Mouse (Mus musculus) heart, embryonic 15.5 days (tissue): ENCODE results near the gene Aldh3b1. TPM values are rescaled to one million over a fixed set of nuclear protein-coding genes. Genes with fewer than 3 reads are reported as not detected.

Experiments
- ATAC-seq: fragments of 200-750 bp; cut with Nextera tagmentation; replicated peaks from 2 replicates; pipeline ENCODE4 v1.8.0; 2017; ENCODE audit warnings: low read depth, moderate TSS enrichment; ENCODE audit not compliant: insufficient number of reproducible peaks, insufficient read depth, low FRiP score
- H3K27ac ChIP-seq: fragments of 300-500 bp; sonication (generic); 2 replicates; pipeline ENCODE4 v1.5.1; 2015; ENCODE audit warnings: mild to moderate bottlenecking, inconsistent platforms
- H3K27me3 ChIP-seq: fragments of 300-500 bp; sonication (generic); 2 replicates; pipeline ENCODE4 v1.6.1; 2015; ENCODE audit warnings: inconsistent platforms
- H3K36me3 ChIP-seq: fragments of 300-500 bp; sonication (generic); 2 replicates; pipeline ENCODE4 v1.6.1; 2015; ENCODE audit warnings: mild to moderate bottlenecking, inconsistent platforms
- H3K4me1 ChIP-seq: fragments of 300-500 bp; sonication (generic); replicated peaks from 2 replicates; pipeline ENCODE4 v1.6.1; 2015; ENCODE audit warnings: inconsistent platforms
- H3K4me2 ChIP-seq: fragments of 300-500 bp; sonication (generic); 2 replicates; pipeline ENCODE4 v1.6.1; 2015; ENCODE audit warnings: inconsistent platforms, mild to moderate bottlenecking, moderate library complexity
- H3K4me3 ChIP-seq: fragments of 300-500 bp; sonication (generic); 2 replicates; pipeline ENCODE4 v1.5.1; 2015; ENCODE audit warnings: mild to moderate bottlenecking, inconsistent platforms
- H3K9ac ChIP-seq: fragments of 300-500 bp; sonication (generic); 2 replicates; pipeline ENCODE4 v1.6.1; 2015; ENCODE audit warnings: mild to moderate bottlenecking, inconsistent platforms
- H3K9me3 ChIP-seq: fragments of 300-500 bp; sonication (generic); replicated peaks from 2 replicates; pipeline ENCODE4 v1.6.1; 2016; ENCODE audit warnings: inconsistent platforms
- WGBS: fragments of 180-500 bp; shearing (Covaris S2); methylation state at CpG from one replicate; pipeline ENCODE4 v1.1.7; 2015; ENCODE audit warnings: mixed read lengths; 5-methylcytosine and 5-hydroxymethylcytosine counted together
- polyA plus RNA-seq: library from polyadenylated mRNA; unstranded; fragments of >200 nt; fragmentation: Nextera tagmentation; extraction: Ambion mirVana; gene quantifications from 2 replicates; pipeline ENCODE4 v1.2.1, GENCODE M21; 2015

The Aldh3b1 gene
- polyA plus RNA-seq, 1 experiment from 2014 or later, result 1.6 TPM

DNA sequence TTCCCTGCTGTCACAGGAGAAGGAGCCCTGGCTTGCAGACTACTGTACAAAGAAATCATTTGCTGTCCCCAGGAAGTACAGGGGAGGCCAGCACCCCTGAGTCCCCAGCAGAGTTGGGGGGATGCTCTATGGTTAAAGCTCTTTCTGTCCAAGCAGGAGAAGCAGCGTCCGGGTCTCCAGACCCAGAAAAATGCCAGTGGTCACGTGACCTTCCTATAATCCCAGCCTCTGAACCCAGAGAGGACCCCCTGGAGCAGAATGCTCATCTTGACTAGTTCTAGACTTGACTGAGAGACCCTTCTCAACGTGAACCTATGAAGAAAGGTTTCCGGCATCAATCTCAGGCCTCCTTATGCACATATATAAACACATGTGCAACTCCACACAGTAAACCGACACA is 3.7 kb downstream of the Aldh3b1 start:
- Histone ChIP-seq H3K36me3 (no peaks in the 10 kb centered on the region), H3K27me3 (no peaks in the 10 kb centered on the region), H3K4me1 (peaks cover 42% of the 10 kb centered on the region), H3K4me3 (no peak overlapping the region), H3K9ac (no peak overlapping the region), H3K4me2 (no peak overlapping the region), H3K27ac (no peak overlapping the region), H3K9me3 (no peaks in the 10 kb centered on the region)
- ATAC-seq, result no peak
- 77% methylated on average over 6 of the region's 6 CpGs for WGBS

DNA sequence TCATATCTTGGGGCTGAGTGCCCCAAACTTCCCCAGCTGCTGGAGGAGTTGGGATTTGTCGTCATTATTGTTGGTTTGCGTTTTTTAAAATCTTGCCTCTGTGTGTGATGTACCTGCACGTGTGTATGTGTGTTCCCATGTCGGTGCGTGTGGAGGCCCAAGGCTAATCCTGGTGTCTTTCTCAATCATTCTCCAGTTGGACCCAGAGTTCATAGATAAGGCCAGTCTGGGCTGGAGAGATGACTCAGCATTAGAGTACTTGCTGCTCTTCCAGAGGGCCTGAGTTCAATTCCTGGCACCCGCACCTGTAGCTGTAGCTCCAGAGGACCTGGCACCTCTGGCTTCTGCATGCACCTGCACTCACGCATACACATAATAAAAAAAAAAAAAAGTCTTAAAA is 4.7 kb downstream of the Aldh3b1 start:
- Histone ChIP-seq H3K27ac (no peak overlapping the region), H3K9me3 (no peaks in the 10 kb centered on the region), H3K4me3 (no peak overlapping the region), H3K36me3 (no peaks in the 10 kb centered on the region), H3K9ac (no peak overlapping the region), H3K4me2 (no peak overlapping the region), H3K4me1 (peaks cover 32% of the 10 kb centered on the region), H3K27me3 (no peaks in the 10 kb centered on the region)
- 94% methylated on average over 7 of the region's 7 CpGs for WGBS
- ATAC-seq, result no peak

DNA sequence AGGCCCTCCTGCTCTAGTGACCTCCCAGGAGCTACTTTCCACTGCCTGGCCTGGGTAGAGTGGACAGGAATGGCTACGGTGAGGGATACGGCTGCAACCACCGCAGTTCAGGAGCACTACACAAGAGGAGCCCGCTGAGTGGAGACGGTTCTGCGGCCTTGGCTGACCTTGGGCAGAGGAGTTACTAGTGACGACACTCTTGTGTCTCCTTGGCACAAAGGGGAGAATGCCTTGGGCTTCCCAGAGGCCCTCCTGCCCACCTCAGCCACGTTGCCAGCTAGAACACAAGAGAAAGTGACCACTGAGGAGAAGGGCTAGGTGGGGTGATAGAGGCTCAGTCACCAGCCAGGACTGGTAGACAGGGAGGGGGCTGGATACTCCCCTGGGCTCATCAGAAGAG is 5.4 kb downstream of the Aldh3b1 start:
- H3K9me3 ChIP-seq, result no peaks in the 10 kb centered on the region
- H3K4me2 ChIP-seq, result no peak overlapping the region
- no peak overlapping the region for H3K4me3 ChIP-seq
- ATAC-seq, result no peak
- no peaks in the 10 kb centered on the region for H3K27me3 ChIP-seq
- WGBS, result 68% methylated on average over 8 of the region's 8 CpGs
- no peak overlapping the region for H3K9ac ChIP-seq
- H3K4me1 ChIP-seq, result peaks cover 25% of the 10 kb centered on the region
- H3K27ac ChIP-seq, result peak overlapping the region; percentile 51; the same call in 1 of the 2 replicates
- no peaks in the 10 kb centered on the region for H3K36me3 ChIP-seq

- Histone ChIP-seq H3K4me3 (no peak overlapping the region), H3K27ac (peak overlapping the region; percentile 51), H3K4me2 (no peak overlapping the region), H3K36me3 (no peaks in the 10 kb centered on the region), H3K27me3 (no peaks in the 10 kb centered on the region), H3K9me3 (no peaks in the 10 kb centered on the region), H3K9ac (no peak overlapping the region), H3K4me1 (peaks cover 20% of the 10 kb centered on the region)
- 56% methylated on average over 13 of the region's 13 CpGs for WGBS
- ATAC-seq, result no peak; the same call in 1 of the 2 replicates
Measured at GRCm38 (mm10) chr19:3923586-3923985, 6.0 kb downstream of the Aldh3b1 start.

GRCm38 (mm10) chr19:3922661-3923371 is 6.8 kb downstream of the Aldh3b1 start:
- no peak for ATAC-seq
- H3K4me1 ChIP-seq, result peaks cover 20% of the 10 kb centered on the region
- H3K4me2 ChIP-seq, result no peak overlapping the region
- H3K36me3 ChIP-seq, result no peaks in the 10 kb centered on the region
- no peaks in the 10 kb centered on the region for H3K9me3 ChIP-seq
- H3K9ac ChIP-seq, result no peak overlapping the region
- WGBS, result 50% methylated on average over 10 of the region's 10 CpGs
- no peaks in the 10 kb centered on the region for H3K27me3 ChIP-seq
- peak overlapping the region; percentile 51 for H3K27ac ChIP-seq
- no peak overlapping the region for H3K4me3 ChIP-seq

DNA sequence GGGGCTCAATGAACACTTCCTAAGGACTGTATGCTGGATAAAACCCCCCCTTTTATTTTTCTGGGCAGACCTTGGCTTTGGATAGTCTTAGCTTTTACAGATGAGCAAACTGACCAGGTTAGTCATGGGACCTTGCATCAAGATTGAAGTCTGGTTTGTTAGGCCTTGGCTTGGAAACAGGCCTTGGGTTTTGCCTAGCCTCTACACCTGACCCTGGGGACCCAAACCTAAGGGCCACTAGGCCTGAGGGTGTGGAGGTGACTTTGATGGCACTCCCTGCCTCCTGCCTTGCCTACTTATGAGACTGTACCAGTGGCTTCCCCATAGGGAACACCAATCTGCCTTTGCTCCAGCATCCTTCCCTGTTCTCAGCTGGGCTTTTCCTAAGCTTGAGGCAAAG is 9.7 kb downstream of the Aldh3b1 start:
- peaks cover 14% of the 10 kb centered on the region for H3K4me1 ChIP-seq
- H3K27me3 ChIP-seq, result no peaks in the 10 kb centered on the region
- no peaks in the 10 kb centered on the region for H3K36me3 ChIP-seq
- no peak for ATAC-seq
- H3K4me2 ChIP-seq, result no peak overlapping the region
- no peak overlapping the region for H3K27ac ChIP-seq
- H3K4me3 ChIP-seq, result no peak overlapping the region
- no peaks in the 10 kb centered on the region for H3K9me3 ChIP-seq
- H3K9ac ChIP-seq, result no peak overlapping the region

- no peaks in the 10 kb centered on the region for H3K36me3 ChIP-seq
- no peak overlapping the region for H3K27ac ChIP-seq
- no peak for ATAC-seq
- peaks cover 15% of the 10 kb centered on the region for H3K4me1 ChIP-seq
- H3K9ac ChIP-seq, result no peak overlapping the region
- no peak overlapping the region for H3K4me3 ChIP-seq
- whole genome bisulfite sequencing, result 71% methylated on average over 11 of the region's 11 CpGs
- no peaks in the 10 kb centered on the region for H3K9me3 ChIP-seq
- no peaks in the 10 kb centered on the region for H3K27me3 ChIP-seq
- H3K4me2 ChIP-seq, result no peak overlapping the region
Measured at GRCm38 (mm10) chr19:3916727-3917126, 12.9 kb downstream of the Aldh3b1 start.

- 81% methylated on average over 5 of the region's 5 CpGs for WGBS
- H3K4me1 ChIP-seq, result peaks cover 19% of the 10 kb centered on the region
- H3K4me3 ChIP-seq, result no peak overlapping the region
- peaks cover 15% of the 10 kb centered on the region for H3K36me3 ChIP-seq
- no peak overlapping the region for H3K27ac ChIP-seq
- H3K9ac ChIP-seq, result no peak overlapping the region
- no peaks in the 10 kb centered on the region for H3K27me3 ChIP-seq
- H3K4me2 ChIP-seq, result no peak overlapping the region
- H3K9me3 ChIP-seq, result no peaks in the 10 kb centered on the region
- ATAC-seq, result no peak
Measured at GRCm38 (mm10) chr19:3914535-3914934, 15.1 kb downstream of the Aldh3b1 start.

- H3K4me3 ChIP-seq, result peak overlapping the region; percentile 76
- 84% methylated on average over 8 of the region's 8 CpGs for WGBS
- peak overlapping the region; percentile 62; the same call in 1 of the 2 replicates for H3K9ac ChIP-seq
- H3K9me3 ChIP-seq, result no peaks in the 10 kb centered on the region
- H3K36me3 ChIP-seq, result peaks cover 24% of the 10 kb centered on the region
- H3K27me3 ChIP-seq, result no peaks in the 10 kb centered on the region
- no peak for ATAC-seq
- no peak overlapping the region; the same call in 1 of the 2 replicates for H3K27ac ChIP-seq
- H3K4me1 ChIP-seq, result peaks cover 19% of the 10 kb centered on the region
- H3K4me2 ChIP-seq, result peak overlapping the region; percentile 75
Measured at GRCm38 (mm10) chr19:3913692-3914091, 15.9 kb downstream of the Aldh3b1 start.

- WGBS, result under 1% methylated on average over 43 of the region's 43 CpGs
- H3K4me1 ChIP-seq, result peaks cover 23% of the 10 kb centered on the region
- peak within 1 kb of the TSS; percentile 76 for H3K4me3 ChIP-seq
- H3K4me2 ChIP-seq, result peak within 1 kb of the TSS; percentile 75
- H3K9me3 ChIP-seq, result no peaks in the 10 kb centered on the region
- H3K27ac ChIP-seq, result peak within 1 kb of the TSS; percentile 86
- ATAC-seq, result peak; percentile 96
- peak within 1 kb of the TSS; percentile 69 for H3K9ac ChIP-seq
- H3K36me3 ChIP-seq, result peaks cover 29% of the 10 kb centered on the region
- no peaks in the 10 kb centered on the region for H3K27me3 ChIP-seq
Measured at GRCm38 (mm10) chr19:3912337-3913204, 17.0 kb downstream of the Aldh3b1 start, which contains the start of gene Ndufs8. TSS of gene Ndufs8 (minus strand) at chr19:3912774.

GRCm38 (mm10) chr19:3910206-3910605 is 19.4 kb downstream of the Aldh3b1 start:
- ATAC-seq, result no peak
- H3K4me2 ChIP-seq, result no peak overlapping the region
- no peaks in the 10 kb centered on the region for H3K9me3 ChIP-seq
- H3K9ac ChIP-seq, result no peak overlapping the region
- no peaks in the 10 kb centered on the region for H3K27me3 ChIP-seq
- H3K4me1 ChIP-seq, result peaks cover 45% of the 10 kb centered on the region
- WGBS, result 74% methylated on average over 5 of the region's 5 CpGs
- no peak overlapping the region for H3K4me3 ChIP-seq
- peaks cover 29% of the 10 kb centered on the region for H3K36me3 ChIP-seq
- no peak overlapping the region for H3K27ac ChIP-seq
